Mouse (Mus musculus): ENCODE measurements at regions not wholly inside any gene's neighbourhood (a gene's known extent, or its start where the extent isn't known, plus 50 kb on each side); places are given as distances from the start of the nearest gene placed in this dataset.
A peak's percentile ranks its signal among the peaks of the same experiment; 100 is the strongest.
"Not testable (repeated sequence)": the region's sequence is repeated elsewhere in the genome, so short reads cannot be mapped to it uniquely, and the experiment has no call there.

- Histone ChIP-seq H3K36me3 (ENCODE audit: control insufficient read depth, insufficient read depth, low read length) (no peaks in the 10 kb centered on the region), H3K27me3 (ENCODE audit: control insufficient read depth, insufficient read depth, low read length) (no peaks in the 10 kb centered on the region), H3K4me1 (ENCODE audit: control insufficient read depth, insufficient read depth, low read length) (no peaks in the 10 kb centered on the region), H3K27ac (replicated peaks; ENCODE audit: insufficient read depth, low read depth, low read length) (no peak overlapping the region), H3K9ac (ENCODE audit: low read depth, low read length) (no peak overlapping the region), H3K79me2 (ENCODE audit: control insufficient read depth, insufficient read depth, low read length) (no peaks in the 10 kb centered on the region), H3K4me3 (ENCODE audit: insufficient read depth, low read depth, low read length) (no peak overlapping the region)
- DNase-seq (ENCODE audit: extremely low read depth, low read depth, low spot score): no peak
- 62% methylated on average over 6 of the region's 6 CpGs for WGBS
- TF ChIP-seq POLR2A (IDR thresholded peaks at IDR 0.05; ENCODE audit: extremely low read depth, insufficient read depth, low read length) (no peak), CTCF (IDR thresholded peaks at IDR 0.05; ENCODE audit: low read depth, low read length) (no peak)
Measured at GRCm38 (mm10) chr13:45164001-45164778, 85.7 kb downstream of the Gm9817 start.

- no peaks in the 10 kb centered on the region for H3K27me3 ChIP-seq (ENCODE audit: control insufficient read depth, insufficient read depth, low read length)
- peak; percentile 8 for DNase-seq (ENCODE audit: extremely low read depth, low read depth, low spot score)
- H3K36me3 ChIP-seq (ENCODE audit: control insufficient read depth, insufficient read depth, low read length): no peaks in the 10 kb centered on the region
- TF ChIP-seq POLR2A (IDR thresholded peaks at IDR 0.05; ENCODE audit: extremely low read depth, insufficient read depth, low read length) (no peak), CTCF (IDR thresholded peaks at IDR 0.05; ENCODE audit: low read depth, low read length) (peak; percentile 51)
- no peaks in the 10 kb centered on the region for H3K4me1 ChIP-seq (ENCODE audit: control insufficient read depth, insufficient read depth, low read length)
- 86% methylated on average over 3 of the region's 3 CpGs for WGBS
- no peak overlapping the region for H3K9ac ChIP-seq (ENCODE audit: low read depth, low read length)
- H3K79me2 ChIP-seq (ENCODE audit: control insufficient read depth, insufficient read depth, low read length): no peaks in the 10 kb centered on the region
- no peak overlapping the region for H3K27ac ChIP-seq (replicated peaks; ENCODE audit: insufficient read depth, low read depth, low read length)
- no peak overlapping the region for H3K4me3 ChIP-seq (ENCODE audit: insufficient read depth, low read depth, low read length)
Measured at GRCm38 (mm10) chr13:45165159-45165558, 86.7 kb downstream of the Gm9817 start.

- no peaks in the 10 kb centered on the region for H3K27me3 ChIP-seq (ENCODE audit: control insufficient read depth, insufficient read depth, low read length)
- no peaks in the 10 kb centered on the region for H3K36me3 ChIP-seq (ENCODE audit: control insufficient read depth, insufficient read depth, low read length)
- TF ChIP-seq POLR2A (IDR thresholded peaks at IDR 0.05; ENCODE audit: extremely low read depth, insufficient read depth, low read length) (no peak), CTCF (IDR thresholded peaks at IDR 0.05; ENCODE audit: low read depth, low read length) (no peak)
- no peak overlapping the region for H3K4me3 ChIP-seq (ENCODE audit: insufficient read depth, low read depth, low read length)
- H3K9ac ChIP-seq (ENCODE audit: low read depth, low read length): no peak overlapping the region
- H3K79me2 ChIP-seq (ENCODE audit: control insufficient read depth, insufficient read depth, low read length): no peaks in the 10 kb centered on the region
- DNase-seq (ENCODE audit: extremely low read depth, low read depth, low spot score): no peak
- no peaks in the 10 kb centered on the region for H3K4me1 ChIP-seq (ENCODE audit: control insufficient read depth, insufficient read depth, low read length)
- H3K27ac ChIP-seq (replicated peaks; ENCODE audit: insufficient read depth, low read depth, low read length): no peak overlapping the region
Measured at GRCm38 (mm10) chr13:45169716-45170115, 91.2 kb downstream of the Gm9817 start.

- WGBS: 89% methylated on average over 9 of the region's 9 CpGs
- no peaks in the 10 kb centered on the region for H3K36me3 ChIP-seq (ENCODE audit: control insufficient read depth, insufficient read depth, low read length)
- H3K4me3 ChIP-seq (ENCODE audit: insufficient read depth, low read depth, low read length): no peak overlapping the region
- TF ChIP-seq POLR2A (IDR thresholded peaks at IDR 0.05; ENCODE audit: extremely low read depth, insufficient read depth, low read length) (no peak), CTCF (IDR thresholded peaks at IDR 0.05; ENCODE audit: low read depth, low read length) (no peak)
- H3K27ac ChIP-seq (replicated peaks; ENCODE audit: insufficient read depth, low read depth, low read length): no peak overlapping the region
- H3K4me1 ChIP-seq (ENCODE audit: control insufficient read depth, insufficient read depth, low read length): no peaks in the 10 kb centered on the region
- H3K9ac ChIP-seq (ENCODE audit: low read depth, low read length): no peak overlapping the region
- DNase-seq (ENCODE audit: extremely low read depth, low read depth, low spot score): no peak
- 0 out of 2 replicates have a peak, but pooled peaks cover 3% of the 10 kb centered on the region for H3K27me3 ChIP-seq (ENCODE audit: control insufficient read depth, insufficient read depth, low read length)
- H3K79me2 ChIP-seq (ENCODE audit: control insufficient read depth, insufficient read depth, low read length): no peaks in the 10 kb centered on the region
Measured at GRCm38 (mm10) chr13:45173139-45173538, 94.6 kb downstream of the Gm9817 start.

GRCm38 (mm10) chr13:45175711-45176205, 97.3 kb downstream of the Gm9817 start:
- not testable (repeated sequence) for H3K9ac ChIP-seq (ENCODE audit: low read depth, low read length); H3K4me1 ChIP-seq (ENCODE audit: control insufficient read depth, insufficient read depth, low read length); H3K79me2 ChIP-seq (ENCODE audit: control insufficient read depth, insufficient read depth, low read length); H3K4me3 ChIP-seq (ENCODE audit: insufficient read depth, low read depth, low read length); H3K27ac ChIP-seq (replicated peaks; ENCODE audit: insufficient read depth, low read depth, low read length); H3K27me3 ChIP-seq (ENCODE audit: control insufficient read depth, insufficient read depth, low read length); H3K36me3 ChIP-seq (ENCODE audit: control insufficient read depth, insufficient read depth, low read length); DNase-seq (ENCODE audit: extremely low read depth, low read depth, low spot score)
- peak; percentile 7; the same call in 1 of the 2 replicates for TF ChIP-seq CTCF (IDR thresholded peaks at IDR 0.05; ENCODE audit: low read depth, low read length)
- 91% methylated on average over 3 of the region's 3 CpGs for WGBS

GRCm38 (mm10) chr13:45181529-45182230, 103.2 kb downstream of the Gm9817 start:
- Histone ChIP-seq H3K9ac (ENCODE audit: low read depth, low read length) (no peak overlapping the region), H3K36me3 (ENCODE audit: control insufficient read depth, insufficient read depth, low read length) (no peaks in the 10 kb centered on the region), H3K27me3 (ENCODE audit: control insufficient read depth, insufficient read depth, low read length) (peaks cover 6% of the 10 kb centered on the region; the same call in 1 of the 2 replicates), H3K79me2 (ENCODE audit: control insufficient read depth, insufficient read depth, low read length) (no peaks in the 10 kb centered on the region), H3K4me3 (ENCODE audit: insufficient read depth, low read depth, low read length) (no peak overlapping the region), H3K27ac (replicated peaks; ENCODE audit: insufficient read depth, low read depth, low read length) (no peak overlapping the region), H3K4me1 (ENCODE audit: control insufficient read depth, insufficient read depth, low read length) (no peaks in the 10 kb centered on the region)
- 100% methylated on average over 1 of the region's 1 CpGs for WGBS
- no peak for DNase-seq (ENCODE audit: extremely low read depth, low read depth, low spot score)
- TF ChIP-seq CTCF (IDR thresholded peaks at IDR 0.05; ENCODE audit: low read depth, low read length) (no peak), POLR2A (IDR thresholded peaks at IDR 0.05; ENCODE audit: extremely low read depth, insufficient read depth, low read length) (no peak)

All from liver, adult 2 months (tissue).